Mouse (Mus musculus) adrenal gland, postnatal 10 days (tissue): ENCODE measurements around the gene Itga3. TPM values are rescaled to one million over a fixed set of nuclear protein-coding genes. Genes with fewer than 3 reads are reported as not detected.

Experiments used
- DNase-seq: peaks from one replicate; pipeline ENCODE4 v3.0.0; 2021; ENCODE audit warnings: mixed read lengths
- total RNA-seq, 2 experiments: library from RNA; stranded (reverse); gene quantifications; 2 replicates each; pipeline ENCODE4 v1.2.3; 2021

The Itga3 gene
- total RNA-seq, 2 experiments from 2014 or later: 22.4 to 26.2 TPM

DNA sequence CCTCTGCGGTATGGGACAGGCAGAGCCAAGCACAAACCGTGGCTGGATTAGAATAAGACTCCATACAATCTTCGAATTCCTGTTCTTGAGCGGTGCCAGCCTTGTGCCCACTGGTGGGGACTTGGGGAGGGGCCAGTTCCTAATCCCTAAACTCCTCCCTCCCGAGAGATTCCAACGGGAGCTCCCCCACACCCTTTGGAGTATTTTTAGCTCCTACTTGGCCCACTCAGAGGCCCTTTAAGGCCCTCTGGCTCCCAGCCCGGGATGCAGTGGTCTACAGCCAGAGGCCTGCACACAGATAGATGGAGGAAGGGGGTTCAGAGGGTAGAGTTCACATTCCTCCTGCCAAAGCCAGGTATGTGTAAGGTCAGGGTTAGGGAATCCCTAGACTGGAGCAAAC lies 5.3 kb downstream of the Itga3 start:
- no peak for DNase-seq

DNA sequence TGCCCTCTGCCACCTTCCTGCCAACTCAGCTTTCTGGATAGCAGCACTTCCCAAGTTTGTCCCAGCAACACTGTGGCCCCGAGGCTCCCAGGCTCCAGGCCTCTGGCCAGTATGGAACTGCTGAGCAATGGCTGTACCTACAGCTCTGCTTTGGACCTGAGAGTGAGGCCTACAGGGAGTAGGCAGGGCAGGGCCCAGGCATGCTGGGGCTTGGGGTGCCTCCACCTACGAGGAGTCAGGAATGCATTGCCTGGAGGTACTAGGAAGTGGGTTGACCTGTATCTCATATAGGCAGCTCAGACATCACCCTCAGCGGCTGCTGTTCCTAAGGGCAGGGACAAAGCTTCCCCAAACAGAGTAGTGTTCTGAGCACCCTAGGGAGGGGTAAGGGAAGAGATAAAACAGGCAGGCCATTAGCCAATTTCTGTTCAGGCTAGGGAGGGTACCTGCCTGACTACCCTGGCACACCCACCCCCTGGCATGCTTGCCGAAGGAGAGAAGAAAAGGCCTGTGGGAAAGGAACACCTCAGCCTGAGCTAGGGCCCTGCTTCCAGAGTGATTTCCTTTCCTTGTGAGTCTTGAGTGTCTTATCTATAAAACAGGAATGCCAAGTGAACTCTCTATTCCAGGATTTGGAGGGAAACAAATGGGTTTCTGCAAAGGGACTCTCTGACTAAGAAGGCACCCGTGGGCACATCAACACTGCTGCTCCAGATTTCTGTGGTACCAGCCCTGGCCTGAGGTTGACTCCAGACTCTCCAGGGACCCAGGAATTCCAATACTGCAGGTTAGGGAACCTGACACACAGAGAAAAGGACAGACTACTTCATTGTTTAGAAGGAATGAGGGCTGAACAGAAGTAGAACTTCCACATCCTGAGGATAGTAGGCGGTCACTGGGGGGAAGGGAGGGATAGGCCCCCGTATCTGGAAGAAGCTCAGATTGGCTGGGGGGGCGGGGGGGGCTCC lies 6.2 kb downstream of the Itga3 start:
- no peak for DNase-seq

DNA sequence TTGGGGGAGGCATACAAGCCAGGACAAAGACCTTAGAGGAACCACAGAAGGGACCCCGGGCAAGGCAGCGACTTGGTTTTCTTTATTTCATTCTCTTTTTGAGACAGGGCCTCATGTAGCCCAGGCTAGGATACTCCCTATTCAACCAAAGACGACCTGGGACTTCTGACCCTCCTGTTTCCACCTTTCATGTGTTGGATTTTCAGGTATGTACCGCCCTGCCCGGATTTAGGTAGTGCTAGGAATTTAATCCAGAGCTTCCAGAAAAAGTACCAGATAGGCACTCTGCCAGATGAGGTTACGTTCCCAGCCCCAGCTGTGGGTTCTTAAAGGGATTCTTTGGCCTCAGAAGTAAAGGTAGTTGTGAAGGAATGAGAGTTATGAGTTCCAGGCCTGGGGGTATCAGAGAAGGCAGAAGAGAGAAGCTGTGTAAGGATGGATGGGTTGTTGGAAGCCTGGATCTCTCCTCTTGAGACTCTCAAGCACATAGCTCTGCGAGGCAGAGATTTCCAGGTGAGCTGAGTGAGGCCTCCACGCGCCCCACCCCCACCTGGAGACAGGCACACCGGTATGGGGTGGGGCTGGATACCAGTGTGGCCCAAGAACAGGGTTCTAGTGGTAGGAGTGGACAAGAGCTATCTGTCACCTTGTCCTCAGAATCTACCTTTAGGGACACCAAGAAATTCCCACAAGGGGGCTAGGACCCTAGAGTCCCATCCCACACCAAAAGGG lies 7.2 kb downstream of the Itga3 start:
- DNase-seq: no peak

GRCm38 (mm10) chr11:95056768-95057501 lies 19.7 kb downstream of the Itga3 start:
- no peak for DNase-seq

GRCm38 (mm10) chr11:95053062-95053461 lies 23.5 kb downstream of the Itga3 start:
- no peak for DNase-seq

- peak; percentile 73 for DNase-seq
Measured at GRCm38 (mm10) chr11:95046980-95047680, 29.5 kb downstream of the Itga3 start.

DNA sequence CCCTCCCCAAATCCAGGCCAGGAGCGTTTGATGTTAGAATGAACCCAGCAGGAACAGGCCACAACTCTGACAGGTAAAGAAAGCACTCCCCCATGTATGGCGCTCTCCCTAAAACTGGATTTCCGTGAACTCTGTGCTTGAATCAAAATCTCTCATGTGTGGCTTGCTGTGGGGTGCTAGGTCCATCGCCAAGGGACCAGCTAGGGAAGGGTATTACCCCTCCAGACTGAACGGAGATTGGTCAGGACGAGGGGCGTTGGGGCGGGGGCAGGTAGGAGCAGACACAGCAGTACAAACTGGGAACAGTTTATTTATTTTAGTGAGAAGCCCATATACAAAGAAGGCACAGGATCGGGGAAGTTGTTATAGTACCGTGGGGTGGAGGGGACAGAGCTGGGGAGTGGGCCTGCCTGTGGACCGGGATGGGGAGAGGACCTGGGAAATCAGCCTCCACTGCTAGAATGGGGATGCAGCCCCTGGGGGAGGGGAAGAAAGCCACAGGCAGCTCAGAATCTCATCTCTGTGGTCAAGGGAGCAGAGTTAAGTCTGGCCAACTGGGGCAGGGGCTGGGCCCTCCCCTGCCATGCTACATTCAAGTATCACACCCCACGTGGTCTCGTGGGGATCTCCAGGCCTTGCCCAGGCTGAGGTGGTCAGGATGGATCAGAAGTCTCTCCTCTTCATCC lies 32.3 kb downstream of the Itga3 start:
- no peak for DNase-seq

DNA sequence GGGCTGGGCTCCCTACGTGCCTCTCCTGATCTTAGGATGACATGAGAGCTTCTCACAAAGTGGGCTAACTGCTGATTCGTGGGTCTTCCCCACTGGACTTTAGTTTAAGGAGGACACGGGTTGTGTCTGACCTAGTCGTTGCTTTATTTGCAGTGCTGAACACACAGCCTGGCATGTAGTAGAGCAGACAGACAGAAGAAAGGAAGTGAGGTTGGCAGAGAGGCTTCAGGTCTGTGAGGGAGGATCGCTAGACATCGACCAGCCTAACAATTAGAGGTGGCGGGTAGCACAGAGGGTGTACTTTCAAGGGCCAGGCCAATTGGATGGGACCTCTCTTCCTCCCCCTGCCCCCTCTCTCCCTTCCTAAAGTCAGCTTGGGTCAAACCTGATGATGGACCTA lies 33.0 kb downstream of the Itga3 start:
- DNase-seq: no peak

DNA sequence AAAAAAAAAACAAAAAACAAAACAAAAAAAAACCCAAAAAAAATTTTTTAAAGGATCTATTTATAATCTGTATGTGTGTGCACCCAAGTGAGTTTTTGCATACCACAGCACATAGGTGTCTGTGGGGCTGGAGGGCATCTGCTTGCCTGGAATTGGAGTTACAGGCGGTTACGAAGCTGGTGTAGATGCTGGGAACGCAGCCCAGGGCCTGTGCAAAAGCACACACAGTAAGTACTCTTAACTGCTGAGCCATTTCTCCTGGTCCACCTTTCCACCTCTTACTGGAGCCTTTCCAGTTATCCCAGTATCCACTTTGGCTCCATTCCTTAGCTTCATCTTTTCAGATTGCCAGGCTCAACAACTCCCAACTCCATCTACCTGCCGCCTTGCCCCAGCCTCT lies 33.5 kb downstream of the Itga3 start:
- no peak for DNase-seq

DNA sequence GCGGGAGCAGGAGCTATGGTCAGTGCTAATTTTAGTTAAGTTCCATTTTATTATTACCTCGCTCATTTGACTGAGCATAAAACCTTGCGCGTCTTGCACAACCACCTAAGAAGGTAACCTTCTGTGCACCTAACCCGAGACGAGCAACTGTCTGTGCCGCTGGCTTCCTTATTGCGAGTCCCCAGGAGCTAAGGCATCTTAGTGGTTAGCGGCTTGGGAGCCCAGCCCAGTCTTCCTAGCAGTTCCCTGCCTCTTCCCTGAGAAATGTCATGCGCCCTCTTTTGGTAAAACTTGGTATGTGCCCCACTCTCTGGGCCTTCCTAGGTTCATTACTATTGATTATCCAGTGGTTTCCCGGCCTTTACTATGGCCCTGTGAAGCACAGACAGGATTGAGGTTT lies 34.5 kb downstream of the Itga3 start:
- peak; percentile 88 for DNase-seq

- DNase-seq: peak; percentile 97
Measured at GRCm38 (mm10) chr11:95041139-95041609, 35.4 kb downstream of the Itga3 start, which contains the start of gene Pdk2. TSS of gene Pdk2 (minus strand) at chr11:95041354.

GRCm38 (mm10) chr11:95040491-95041138 lies 36.0 kb downstream of the Itga3 start:
- DNase-seq: peak; percentile 78

- no peak for DNase-seq
Measured at GRCm38 (mm10) chr11:95039766-95040165, 36.8 kb downstream of the Itga3 start.

- peak; percentile 56 for DNase-seq
Measured at GRCm38 (mm10) chr11:95038818-95039655, 37.6 kb downstream of the Itga3 start.

- DNase-seq: no peak
Measured at GRCm38 (mm10) chr11:95038156-95038817, 38.3 kb downstream of the Itga3 start.

GRCm38 (mm10) chr11:95037306-95037705 lies 39.3 kb downstream of the Itga3 start:
- DNase-seq: no peak

- no peak for DNase-seq
Measured at GRCm38 (mm10) chr11:95036521-95036920, 40.1 kb downstream of the Itga3 start.

DNA sequence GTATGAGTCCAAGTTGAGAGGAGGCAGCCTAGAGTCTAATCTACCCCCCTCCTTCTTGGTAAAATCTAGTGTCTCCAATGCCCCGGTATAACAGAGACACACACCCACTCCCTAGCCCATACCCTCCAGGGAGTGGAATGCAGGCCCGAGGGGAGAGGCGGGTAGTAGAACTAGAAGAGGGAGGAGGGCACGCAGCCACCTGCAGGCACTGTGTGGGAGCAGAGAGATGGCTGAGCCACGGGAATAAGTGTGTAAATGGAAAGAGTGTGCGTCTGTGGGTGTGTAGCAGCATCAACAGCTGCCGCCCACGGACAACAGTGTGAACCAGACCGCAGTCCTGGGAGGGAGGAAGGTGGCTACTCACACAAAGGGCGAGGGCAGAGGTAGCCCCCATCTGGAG lies 41.7 kb downstream of the Itga3 start:
- DNase-seq: no peak

DNA sequence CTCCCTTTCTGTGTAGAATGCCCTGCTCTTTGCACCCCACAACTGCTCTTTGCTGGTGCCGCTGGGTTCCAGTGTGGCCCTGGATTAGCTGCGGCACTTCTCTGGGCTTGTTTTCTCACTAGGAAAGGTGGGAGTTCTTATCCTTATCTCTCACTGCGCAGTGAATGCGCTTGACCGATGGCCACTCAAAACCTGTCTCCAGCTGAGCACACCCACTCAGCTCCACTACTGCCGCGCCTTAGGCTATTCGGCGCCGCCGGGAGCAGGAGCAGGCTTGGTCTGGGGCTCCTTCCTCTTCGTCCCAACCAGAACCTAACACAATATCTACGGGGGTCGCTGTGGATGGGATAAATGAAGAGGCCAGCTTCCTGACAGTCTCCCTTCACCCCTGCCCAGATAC lies 43.0 kb downstream of the Itga3 start:
- no peak for DNase-seq
